Mouse (Mus musculus): ENCODE measurements around the gene Brd2. TPM values are rescaled to one million over a fixed set of nuclear protein-coding genes. Genes with fewer than 3 reads are reported as not detected.
A peak's percentile ranks its signal among the peaks of the same experiment; 100 is the strongest.

The Brd2 gene
- polyA plus RNA-seq, 1 experiment from 2014 or later, result 99.2 TPM

- Histone ChIP-seq H3K36me3 (ENCODE audit: control insufficient read depth, insufficient read depth, low read length) (peaks cover 27% of the 10 kb centered on the region), H3K4me2 (peak within 1 kb of the TSS; percentile 97), H3K27ac (ENCODE audit: low read depth, low read length) (peak within 1 kb of the TSS; percentile 100), H3K4me1 (ENCODE audit: control insufficient read depth, insufficient read depth, low read length) (peaks cover 24% of the 10 kb centered on the region), H3K9ac (ENCODE audit: low read length) (peak within 1 kb of the TSS; percentile 99), H3K27me3 (ENCODE audit: control insufficient read depth, insufficient read depth, low read length) (no peaks in the 10 kb centered on the region), H3K4me3 (ENCODE audit: low read depth, low read length) (peak within 1 kb of the TSS; percentile 99), H3K9me3 (ENCODE audit: control insufficient read depth, low read length) (no peaks in the 10 kb centered on the region)
- ATAC-seq (ENCODE audit: low FRiP score) (peak; percentile 77), DNase-seq (ENCODE audit: low spot score, missing footprints) (peak; percentile 100)
- under 1% methylated on average over 96 of the region's 96 CpGs for WGBS
Observed at GRCm38 (mm10) chr17:34119249-34120179, 2.9 kb downstream of the Brd2 start, which contains the start of gene H2-DMa. Gene H2-DMa, plus strand, starts transcription at chr17:34119541.

DNA sequence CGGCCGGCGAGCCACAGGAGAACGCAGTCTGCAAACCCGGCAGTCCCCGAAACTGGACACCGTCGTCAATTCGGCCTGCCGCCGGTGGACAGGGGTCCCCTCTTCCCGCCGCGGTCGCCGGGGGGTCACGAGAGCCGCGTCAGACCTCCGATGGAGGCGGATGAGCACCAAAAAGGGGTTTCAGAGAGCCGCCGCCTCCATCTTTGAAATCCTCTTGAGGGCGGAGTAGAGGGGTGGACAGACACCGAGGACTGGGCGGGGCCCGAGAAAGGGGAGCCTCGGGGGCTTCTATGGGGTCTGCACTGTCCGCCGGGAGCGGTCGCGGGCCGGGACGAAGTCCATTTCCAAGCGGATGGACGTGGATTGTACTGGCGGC is 3.6 kb downstream of the Brd2 start:
- 0% methylated on average over 38 of the region's 38 CpGs for WGBS

GRCm38 (mm10) chr17:34118113-34118872 is 4.1 kb downstream of the Brd2 start:
- 2% methylated on average over 64 of the region's 67 CpGs for WGBS
- peak overlapping the region; percentile 93 for H3K9ac ChIP-seq (ENCODE audit: low read length)
- H3K27ac ChIP-seq (ENCODE audit: low read depth, low read length), result peak overlapping the region; percentile 100; the same call in 1 of the 2 replicates
- ATAC-seq (ENCODE audit: low FRiP score) (no peak), DNase-seq (ENCODE audit: low spot score, missing footprints) (peak; percentile 95)
- H3K4me2 ChIP-seq, result peak overlapping the region; percentile 97
- no peaks in the 10 kb centered on the region for H3K27me3 ChIP-seq (ENCODE audit: control insufficient read depth, insufficient read depth, low read length)
- no peaks in the 10 kb centered on the region for H3K9me3 ChIP-seq (ENCODE audit: control insufficient read depth, low read length)
- peaks cover 38% of the 10 kb centered on the region for H3K36me3 ChIP-seq (ENCODE audit: control insufficient read depth, insufficient read depth, low read length)
- peak overlapping the region; percentile 99 for H3K4me3 ChIP-seq (ENCODE audit: low read depth, low read length)
- H3K4me1 ChIP-seq (ENCODE audit: control insufficient read depth, insufficient read depth, low read length), result peaks cover 16% of the 10 kb centered on the region

More for the DNA sequence above, 3.6 kb downstream of the Brd2 start:
- DNase-seq (ENCODE audit: low spot score, missing footprints) (no peak), ATAC-seq (ENCODE audit: low FRiP score) (no peak)
- no peaks in the 10 kb centered on the region for H3K9me3 ChIP-seq (ENCODE audit: control insufficient read depth, low read length)
- peak overlapping the region; percentile 100 for H3K27ac ChIP-seq (ENCODE audit: low read depth, low read length)
- H3K4me3 ChIP-seq (ENCODE audit: low read depth, low read length), result peak overlapping the region; percentile 99
- H3K4me1 ChIP-seq (ENCODE audit: control insufficient read depth, insufficient read depth, low read length), result peaks cover 22% of the 10 kb centered on the region
- no peaks in the 10 kb centered on the region for H3K27me3 ChIP-seq (ENCODE audit: control insufficient read depth, insufficient read depth, low read length)
- H3K4me2 ChIP-seq, result peak overlapping the region; percentile 97
- peaks cover 32% of the 10 kb centered on the region for H3K36me3 ChIP-seq (ENCODE audit: control insufficient read depth, insufficient read depth, low read length)
- H3K9ac ChIP-seq (ENCODE audit: low read length), result peak overlapping the region; percentile 93

DNA sequence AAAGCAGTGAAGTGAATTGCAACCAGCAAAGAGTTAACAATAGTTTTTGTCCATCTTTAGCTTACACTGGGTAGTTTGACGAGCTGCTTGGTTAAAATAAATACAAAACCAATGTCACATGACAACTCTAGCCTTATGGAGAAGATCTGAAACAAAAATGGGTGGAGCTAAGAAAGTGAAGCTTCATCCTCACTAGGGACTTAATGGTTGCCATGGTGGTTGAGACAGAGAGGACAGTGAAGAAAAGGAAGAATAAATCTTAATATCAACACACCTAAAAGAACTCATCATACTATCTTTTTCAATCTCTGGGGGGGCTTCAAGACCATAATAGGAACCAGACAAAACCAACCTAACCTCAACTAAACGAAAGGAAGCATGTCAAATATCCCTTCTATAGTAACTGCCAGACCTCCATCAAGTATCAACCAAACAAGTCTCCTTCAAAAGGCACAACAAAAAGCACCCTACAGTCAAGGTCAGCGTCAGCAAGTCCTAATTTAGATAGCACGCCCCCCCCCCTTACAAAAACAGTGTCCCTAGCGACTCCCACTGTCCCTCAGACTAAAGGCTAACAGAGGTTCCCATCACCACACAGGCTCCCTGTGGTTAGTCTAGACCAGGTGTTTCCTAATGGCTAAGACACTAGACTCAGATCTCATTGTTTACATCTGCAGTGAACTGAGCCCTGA is 4.9 kb downstream of the Brd2 start:
- Histone ChIP-seq H3K27ac (ENCODE audit: low read depth, low read length) (no peak overlapping the region), H3K4me3 (ENCODE audit: low read depth, low read length) (peak overlapping the region; percentile 99), H3K4me1 (ENCODE audit: control insufficient read depth, insufficient read depth, low read length) (peaks cover 11% of the 10 kb centered on the region), H3K4me2 (peak overlapping the region; percentile 97), H3K27me3 (ENCODE audit: control insufficient read depth, insufficient read depth, low read length) (no peaks in the 10 kb centered on the region), H3K36me3 (ENCODE audit: control insufficient read depth, insufficient read depth, low read length) (peaks cover 45% of the 10 kb centered on the region), H3K9ac (ENCODE audit: low read length) (peak overlapping the region; percentile 93), H3K9me3 (ENCODE audit: control insufficient read depth, low read length) (no peaks in the 10 kb centered on the region)
- WGBS, result under 1% methylated on average over 5 of the region's 5 CpGs
- no peak for ATAC-seq (ENCODE audit: low FRiP score)
- DNase-seq (ENCODE audit: low spot score, missing footprints), result peak; percentile 90

GRCm38 (mm10) chr17:34116736-34117370 is 5.6 kb downstream of the Brd2 start:
- H3K4me2 ChIP-seq, result peak overlapping the region; percentile 97
- peak overlapping the region; percentile 99 for H3K4me3 ChIP-seq (ENCODE audit: low read depth, low read length)
- H3K9me3 ChIP-seq (ENCODE audit: control insufficient read depth, low read length), result no peaks in the 10 kb centered on the region
- H3K27me3 ChIP-seq (ENCODE audit: control insufficient read depth, insufficient read depth, low read length), result no peaks in the 10 kb centered on the region
- peaks cover 51% of the 10 kb centered on the region for H3K36me3 ChIP-seq (ENCODE audit: control insufficient read depth, insufficient read depth, low read length)
- H3K27ac ChIP-seq (ENCODE audit: low read depth, low read length), result no peak overlapping the region
- DNase-seq (ENCODE audit: low spot score, missing footprints) (peak; percentile 83), ATAC-seq (ENCODE audit: low FRiP score) (no peak)
- peak overlapping the region; percentile 58 for H3K9ac ChIP-seq (ENCODE audit: low read length)
- peaks cover 11% of the 10 kb centered on the region for H3K4me1 ChIP-seq (ENCODE audit: control insufficient read depth, insufficient read depth, low read length)
- 51% methylated on average over 7 of the region's 7 CpGs for WGBS

- ATAC-seq (ENCODE audit: low FRiP score) (no peak), DNase-seq (ENCODE audit: low spot score, missing footprints) (peak; percentile 82)
- Histone ChIP-seq H3K27ac (ENCODE audit: low read depth, low read length) (no peak overlapping the region), H3K9ac (ENCODE audit: low read length) (no peak overlapping the region), H3K4me1 (ENCODE audit: control insufficient read depth, insufficient read depth, low read length) (peaks cover 11% of the 10 kb centered on the region), H3K9me3 (ENCODE audit: control insufficient read depth, low read length) (no peaks in the 10 kb centered on the region), H3K4me3 (ENCODE audit: low read depth, low read length) (no peak overlapping the region), H3K27me3 (ENCODE audit: control insufficient read depth, insufficient read depth, low read length) (no peaks in the 10 kb centered on the region), H3K36me3 (ENCODE audit: control insufficient read depth, insufficient read depth, low read length) (peaks cover 53% of the 10 kb centered on the region), H3K4me2 (no peak overlapping the region)
- 94% methylated on average over 7 of the region's 7 CpGs for WGBS
Observed at GRCm38 (mm10) chr17:34114114-34114513, 8.3 kb downstream of the Brd2 start.

DNA sequence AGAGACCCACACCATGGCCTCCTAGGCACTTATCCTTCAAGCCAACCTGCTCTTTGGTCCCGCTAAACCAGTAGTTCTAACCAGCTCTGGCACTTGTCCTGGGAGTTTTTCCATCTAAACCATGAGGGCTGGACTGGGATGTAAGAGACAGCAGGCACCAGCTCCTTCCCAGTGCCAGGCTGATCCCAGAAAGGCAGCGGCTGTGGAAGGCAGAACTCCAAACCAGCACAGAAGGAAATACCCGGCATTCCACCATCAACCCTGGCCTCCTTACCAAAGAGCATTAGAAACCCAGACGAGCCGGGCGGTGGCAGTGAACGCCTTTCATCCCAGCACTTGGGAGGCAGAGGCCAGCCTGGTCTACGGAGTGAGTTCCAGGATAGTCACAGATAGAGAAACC is 12.1 kb downstream of the Brd2 start:
- H3K36me3 ChIP-seq (ENCODE audit: control insufficient read depth, insufficient read depth, low read length), result peaks cover 33% of the 10 kb centered on the region

DNA sequence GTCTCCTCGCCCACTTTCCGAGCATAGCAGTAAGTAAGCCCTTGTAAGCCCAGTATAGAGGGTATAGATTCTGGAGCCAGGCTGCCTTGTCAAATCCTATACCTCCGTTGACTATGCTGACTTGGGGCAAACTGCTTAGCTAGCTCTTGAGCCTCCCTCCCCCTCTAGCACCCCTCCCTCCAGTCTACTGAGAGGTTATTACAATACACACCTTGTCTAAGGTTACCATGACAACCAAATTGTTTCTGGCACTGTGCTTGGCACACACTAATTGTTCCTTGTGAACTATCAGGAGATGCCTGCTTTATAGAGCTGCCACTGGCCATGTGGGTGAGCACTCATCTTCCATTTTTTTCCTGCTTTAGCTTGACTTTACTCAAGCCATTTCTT is 12.6 kb downstream of the Brd2 start:
- H3K9me3 ChIP-seq (ENCODE audit: control insufficient read depth, low read length), result no peaks in the 10 kb centered on the region
- peak; percentile 33; the same call in 1 of the 2 replicates for ATAC-seq (ENCODE audit: low FRiP score)
- no peak overlapping the region for H3K4me3 ChIP-seq (ENCODE audit: low read depth, low read length)
- peak; percentile 85 for DNase-seq (ENCODE audit: low spot score, missing footprints)
- no peaks in the 10 kb centered on the region for H3K27me3 ChIP-seq (ENCODE audit: control insufficient read depth, insufficient read depth, low read length)
- H3K36me3 ChIP-seq (ENCODE audit: control insufficient read depth, insufficient read depth, low read length), result peaks cover 27% of the 10 kb centered on the region
- 69% methylated on average over 3 of the region's 3 CpGs for WGBS
- H3K9ac ChIP-seq (ENCODE audit: low read length), result no peak overlapping the region
- H3K27ac ChIP-seq (ENCODE audit: low read depth, low read length), result no peak overlapping the region
- H3K4me1 ChIP-seq (ENCODE audit: control insufficient read depth, insufficient read depth, low read length), result no peaks in the 10 kb centered on the region
- no peak overlapping the region for H3K4me2 ChIP-seq

More for the DNA sequence above, 12.1 kb downstream of the Brd2 start:
- 70% methylated on average over 8 of the region's 8 CpGs for WGBS
- no peak overlapping the region for H3K4me3 ChIP-seq (ENCODE audit: low read depth, low read length)
- ATAC-seq (ENCODE audit: low FRiP score), result no peak
- H3K9ac ChIP-seq (ENCODE audit: low read length), result no peak overlapping the region
- H3K27ac ChIP-seq (ENCODE audit: low read depth, low read length), result no peak overlapping the region
- H3K9me3 ChIP-seq (ENCODE audit: control insufficient read depth, low read length), result no peaks in the 10 kb centered on the region
- peak; percentile 85 for DNase-seq (ENCODE audit: low spot score, missing footprints)
- no peak overlapping the region for H3K4me2 ChIP-seq
- H3K27me3 ChIP-seq (ENCODE audit: control insufficient read depth, insufficient read depth, low read length), result no peaks in the 10 kb centered on the region
- no peaks in the 10 kb centered on the region for H3K4me1 ChIP-seq (ENCODE audit: control insufficient read depth, insufficient read depth, low read length)
